Mouse (Mus musculus): ENCODE measurements around the gene Olfr1333.
"Not testable (repeated sequence)": the region's sequence is repeated elsewhere in the genome, so short reads cannot be mapped to it uniquely, and the experiment has no call there.

Gene Olfr1333

GRCm38 (mm10) chr4:118836179-118836578 is at the start of gene Olfr1333:
Gene Olfr1333, minus strand, starts transcription at chr4:118836279.
- DNase-seq (ENCODE audit: low spot score in 2 of 2), result no peak

- no peak for DNase-seq (ENCODE audit: low spot score in 2 of 2)
Observed at GRCm38 (mm10) chr4:118867566-118867965, 31.5 kb upstream of the Olfr1333 start.

GRCm38 (mm10) chr4:118864349-118864748 is 28.3 kb upstream of the Olfr1333 start, which contains the start of gene Olfr1331:
Gene Olfr1331, plus strand, starts transcription at chr4:118864649.
- DNase-seq (ENCODE audit: low spot score in 2 of 2), result no peak

- DNase-seq (ENCODE audit: low spot score in 2 of 2), result no peak
Observed at GRCm38 (mm10) chr4:118862704-118863103, 26.6 kb upstream of the Olfr1333 start.

- DNase-seq (ENCODE audit: low spot score in 2 of 2), result no peak
Observed at GRCm38 (mm10) chr4:118861791-118862190, 25.7 kb upstream of the Olfr1333 start.

GRCm38 (mm10) chr4:118818921-118819320 is 17.2 kb downstream of the Olfr1333 start:
- DNase-seq (ENCODE audit: low spot score in 2 of 2), result no peak

- no peak for DNase-seq (ENCODE audit: low spot score in 2 of 2)
Observed at GRCm38 (mm10) chr4:118809844-118810243, 26.2 kb downstream of the Olfr1333 start, which contains the start of gene Olfr1335. Gene Olfr1335, minus strand, starts transcription at chr4:118809944.

- DNase-seq (ENCODE audit: low spot score in 2 of 2), result not testable (repeated sequence)
Observed at GRCm38 (mm10) chr4:118792796-118793195, 43.3 kb downstream of the Olfr1333 start.

GRCm38 (mm10) chr4:118782486-118782885 is 53.6 kb downstream of the Olfr1333 start, which contains the start of gene Olfr1337:
Gene Olfr1337, minus strand, starts transcription at chr4:118782586.
- no peak for DNase-seq (ENCODE audit: low spot score in 2 of 2)
